Mouse (Mus musculus): ENCODE data around the gene Morc2a. TPM values are rescaled to one million over a fixed set of nuclear protein-coding genes. Genes with fewer than 3 reads are reported as not detected.
"Not testable (repeated sequence)": the region's sequence is repeated elsewhere in the genome, so short reads cannot be mapped to it uniquely, and the experiment has no call there.

Morc2a gene
- 30.0 and 32.5 TPM in 2 replicates for polyA plus RNA-seq (2014; fragmentation: Nextera tagmentation; extraction: Ambion mirVana)

DNA sequence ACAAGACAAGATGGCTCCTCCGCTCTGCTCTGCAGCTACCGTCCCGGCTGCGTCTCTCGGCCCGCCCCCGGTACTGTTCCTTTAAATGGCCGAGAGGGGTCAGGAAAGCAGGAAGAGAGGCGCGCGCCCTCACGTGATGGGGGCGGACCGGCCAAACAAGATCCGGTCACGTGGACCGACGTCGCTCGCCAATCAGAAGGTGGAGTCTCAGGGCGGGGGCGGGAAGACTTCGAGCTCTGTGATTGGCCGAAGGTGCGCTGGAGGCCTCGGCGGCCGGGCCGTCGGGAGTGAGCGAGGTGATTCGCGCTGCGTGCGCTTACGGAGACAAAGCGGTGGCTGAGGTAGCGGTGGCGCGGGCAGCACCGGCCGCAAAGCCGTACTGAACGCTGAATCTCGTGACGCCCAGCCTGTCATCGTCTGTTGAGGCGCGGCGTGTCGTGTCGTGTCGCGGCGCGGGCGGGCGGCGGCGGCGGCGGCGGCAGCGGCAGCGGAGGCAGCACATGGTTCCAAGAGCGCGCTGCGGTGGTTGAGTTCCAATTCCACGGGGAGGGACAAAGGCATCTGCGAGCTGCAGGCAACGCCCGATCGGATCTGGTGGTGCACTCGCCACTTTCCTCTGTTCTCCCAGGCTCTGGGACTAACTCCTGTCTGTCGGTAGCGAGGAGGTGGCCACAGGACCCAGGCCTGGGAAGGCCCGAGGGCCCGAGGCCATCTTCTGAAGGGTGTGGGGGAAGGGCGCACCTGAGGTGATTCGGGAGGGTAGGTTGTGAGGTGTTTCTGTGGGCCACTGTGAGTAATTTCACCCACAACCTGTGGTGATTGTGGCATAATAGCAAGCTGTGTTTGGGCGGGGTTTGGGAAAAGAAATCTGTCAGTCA lies at the start of gene Morc2a:
TSS of gene Morc2a (plus strand) at position 228 of the 878 bp plus-strand sequence.
- peak within 1 kb of the TSS; percentile 98 for H3K9ac ChIP-seq (ENCODE audit: low read length)
- DNase-seq (ENCODE audit: low spot score) (peak; percentile 96), ATAC-seq (ENCODE audit: insufficient number of reproducible peaks, low FRiP score, low TSS enrichment, low read depth) (peak; percentile 96)
- peaks cover 22% of the 10 kb centered on the region for H3K36me3 ChIP-seq (ENCODE audit: control insufficient read depth, insufficient read depth, low read length)
- peaks cover 14% of the 10 kb centered on the region; the same call in 1 of the 2 replicates for H3K9me3 ChIP-seq (ENCODE audit: control insufficient read depth, low read length)
- H3K27me3 ChIP-seq (ENCODE audit: control insufficient read depth, insufficient read depth, low read length) = no peaks in the 10 kb centered on the region
- H3K4me1 ChIP-seq (ENCODE audit: control insufficient read depth, insufficient read depth, low read length) = no peaks in the 10 kb centered on the region
- WGBS = 2% methylated on average over 81 of the region's 81 CpGs
- H3K4me2 ChIP-seq (ENCODE audit: low read depth, severe bottlenecking) = peak within 1 kb of the TSS; percentile 62
- peak within 1 kb of the TSS; percentile 79 for H3K27ac ChIP-seq (replicated peaks; ENCODE audit: low read depth, low read length)
- peak within 1 kb of the TSS; percentile 97 for H3K4me3 ChIP-seq (ENCODE audit: low read depth, low read length)

- not testable (repeated sequence) for ATAC-seq (ENCODE audit: insufficient number of reproducible peaks, low FRiP score, low TSS enrichment, low read depth); H3K27me3 ChIP-seq (ENCODE audit: control insufficient read depth, insufficient read depth, low read length); H3K9me3 ChIP-seq (ENCODE audit: control insufficient read depth, low read length); H3K9ac ChIP-seq (ENCODE audit: low read length); DNase-seq (ENCODE audit: low spot score); H3K27ac ChIP-seq (replicated peaks; ENCODE audit: low read depth, low read length); H3K36me3 ChIP-seq (ENCODE audit: control insufficient read depth, insufficient read depth, low read length); H3K4me1 ChIP-seq (ENCODE audit: control insufficient read depth, insufficient read depth, low read length); H3K4me3 ChIP-seq (ENCODE audit: low read depth, low read length); H3K4me2 ChIP-seq (ENCODE audit: low read depth, severe bottlenecking)
- WGBS = 72% methylated on average over 1 of the region's 1 CpGs
Measured at GRCm38 (mm10) chr11:3601966-3602365, 47.0 kb upstream of the Morc2a start.

- not testable (repeated sequence) for H3K9me3 ChIP-seq (ENCODE audit: control insufficient read depth, low read length); H3K9ac ChIP-seq (ENCODE audit: low read length); H3K27ac ChIP-seq (replicated peaks; ENCODE audit: low read depth, low read length); H3K4me1 ChIP-seq (ENCODE audit: control insufficient read depth, insufficient read depth, low read length); H3K4me3 ChIP-seq (ENCODE audit: low read depth, low read length); H3K4me2 ChIP-seq (ENCODE audit: low read depth, severe bottlenecking); DNase-seq (ENCODE audit: low spot score); H3K27me3 ChIP-seq (ENCODE audit: control insufficient read depth, insufficient read depth, low read length); ATAC-seq (ENCODE audit: insufficient number of reproducible peaks, low FRiP score, low TSS enrichment, low read depth); H3K36me3 ChIP-seq (ENCODE audit: control insufficient read depth, insufficient read depth, low read length)
- 63% methylated on average over 2 of the region's 2 CpGs for WGBS
Measured at GRCm38 (mm10) chr11:3602687-3603086, 46.3 kb upstream of the Morc2a start.

- Histone ChIP-seq H3K4me3 (ENCODE audit: low read depth, low read length) (no peak overlapping the region), H3K4me2 (ENCODE audit: low read depth, severe bottlenecking) (no peak overlapping the region), H3K9ac (ENCODE audit: low read length) (no peak overlapping the region), H3K27ac (replicated peaks; ENCODE audit: low read depth, low read length) (no peak overlapping the region), H3K27me3 (ENCODE audit: control insufficient read depth, insufficient read depth, low read length) (no peaks in the 10 kb centered on the region), H3K36me3 (ENCODE audit: control insufficient read depth, insufficient read depth, low read length) (no peaks in the 10 kb centered on the region), H3K9me3 (ENCODE audit: control insufficient read depth, low read length) (no peaks in the 10 kb centered on the region), H3K4me1 (ENCODE audit: control insufficient read depth, insufficient read depth, low read length) (no peaks in the 10 kb centered on the region)
- 88% methylated on average over 5 of the region's 5 CpGs for WGBS
- ATAC-seq (ENCODE audit: insufficient number of reproducible peaks, low FRiP score, low TSS enrichment, low read depth) (no peak), DNase-seq (ENCODE audit: low spot score) (no peak)
Measured at GRCm38 (mm10) chr11:3606456-3606855, 42.5 kb upstream of the Morc2a start.

DNA sequence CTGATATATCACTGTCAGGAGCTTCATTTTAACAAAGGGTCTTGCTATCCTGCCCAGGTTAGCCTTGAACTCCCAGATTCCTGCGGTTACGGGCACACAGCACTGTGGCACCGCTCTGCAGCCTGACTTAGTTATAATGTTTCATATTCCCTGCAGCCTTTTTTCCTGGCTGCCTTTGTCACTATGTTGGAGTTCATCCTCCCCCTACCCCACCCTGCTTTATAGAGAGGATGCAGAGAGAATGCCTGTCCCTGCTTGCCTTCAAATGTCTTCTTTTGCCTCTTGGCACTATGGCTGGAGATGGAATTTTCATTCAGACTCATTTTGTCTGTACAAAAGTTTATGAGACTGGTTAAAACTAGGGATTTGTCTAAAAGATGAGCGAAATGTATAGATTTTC lies 33.4 kb upstream of the Morc2a start:
- Histone ChIP-seq H3K4me3 (ENCODE audit: low read depth, low read length) (no peak overlapping the region), H3K9ac (ENCODE audit: low read length) (no peak overlapping the region), H3K27ac (replicated peaks; ENCODE audit: low read depth, low read length) (no peak overlapping the region), H3K36me3 (ENCODE audit: control insufficient read depth, insufficient read depth, low read length) (no peaks in the 10 kb centered on the region), H3K27me3 (ENCODE audit: control insufficient read depth, insufficient read depth, low read length) (no peaks in the 10 kb centered on the region), H3K4me1 (ENCODE audit: control insufficient read depth, insufficient read depth, low read length) (no peaks in the 10 kb centered on the region), H3K9me3 (ENCODE audit: control insufficient read depth, low read length) (no peaks in the 10 kb centered on the region), H3K4me2 (ENCODE audit: low read depth, severe bottlenecking) (no peak overlapping the region)
- ATAC-seq (ENCODE audit: insufficient number of reproducible peaks, low FRiP score, low TSS enrichment, low read depth) (no peak), DNase-seq (ENCODE audit: low spot score) (no peak)
- WGBS = 82% methylated on average over 4 of the region's 4 CpGs

GRCm38 (mm10) chr11:3622826-3623225 lies 26.2 kb upstream of the Morc2a start:
- ATAC-seq (ENCODE audit: insufficient number of reproducible peaks, low FRiP score, low TSS enrichment, low read depth) (no peak), DNase-seq (ENCODE audit: low spot score) (no peak)
- no peak overlapping the region for H3K9ac ChIP-seq (ENCODE audit: low read length)
- H3K36me3 ChIP-seq (ENCODE audit: control insufficient read depth, insufficient read depth, low read length) = no peaks in the 10 kb centered on the region
- 81% methylated on average over 5 of the region's 5 CpGs for WGBS
- H3K27ac ChIP-seq (replicated peaks; ENCODE audit: low read depth, low read length) = no peak overlapping the region
- H3K4me1 ChIP-seq (ENCODE audit: control insufficient read depth, insufficient read depth, low read length) = no peaks in the 10 kb centered on the region
- no peaks in the 10 kb centered on the region for H3K27me3 ChIP-seq (ENCODE audit: control insufficient read depth, insufficient read depth, low read length)
- H3K4me3 ChIP-seq (ENCODE audit: low read depth, low read length) = no peak overlapping the region
- peaks cover 2% of the 10 kb centered on the region; the same call in 1 of the 2 replicates for H3K9me3 ChIP-seq (ENCODE audit: control insufficient read depth, low read length)
- H3K4me2 ChIP-seq (ENCODE audit: low read depth, severe bottlenecking) = no peak overlapping the region

DNA sequence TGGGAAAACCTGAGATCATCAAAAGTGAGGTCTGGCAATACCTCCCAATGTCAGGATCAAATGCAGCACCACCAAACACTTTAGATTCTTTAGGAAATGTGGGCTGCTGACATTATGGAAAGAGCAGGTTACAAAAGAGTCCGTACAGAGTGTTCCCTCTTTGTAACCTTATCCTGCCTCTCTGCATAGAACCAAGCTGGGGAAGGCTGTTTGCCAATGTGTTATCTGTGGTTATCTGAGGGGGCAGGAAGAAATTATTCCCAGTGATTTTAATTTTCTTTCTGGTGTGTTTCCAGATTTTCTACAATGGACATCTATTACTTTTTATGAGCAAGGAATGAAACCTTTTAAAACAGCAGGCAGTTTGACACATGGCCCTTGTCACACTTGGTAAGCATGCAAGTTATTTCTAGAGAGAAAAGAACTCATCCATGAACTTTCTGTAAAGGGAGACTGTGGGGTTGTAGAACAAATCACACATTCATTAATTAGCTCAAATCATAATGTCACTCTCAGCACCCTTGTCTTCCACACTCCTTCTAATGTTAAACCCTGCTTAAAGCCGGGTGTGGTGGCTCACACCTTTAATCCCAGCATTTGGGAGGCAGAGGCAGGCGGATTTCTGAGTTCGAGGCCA lies 24.5 kb upstream of the Morc2a start:
- Histone ChIP-seq H3K4me3 (ENCODE audit: low read depth, low read length) (no peak overlapping the region), H3K9ac (ENCODE audit: low read length) (no peak overlapping the region), H3K4me1 (ENCODE audit: control insufficient read depth, insufficient read depth, low read length) (no peaks in the 10 kb centered on the region), H3K27ac (replicated peaks; ENCODE audit: low read depth, low read length) (no peak overlapping the region), H3K27me3 (ENCODE audit: control insufficient read depth, insufficient read depth, low read length) (peaks cover 2% of the 10 kb centered on the region; the same call in 1 of the 2 replicates), H3K4me2 (ENCODE audit: low read depth, severe bottlenecking) (no peak overlapping the region), H3K36me3 (ENCODE audit: control insufficient read depth, insufficient read depth, low read length) (no peaks in the 10 kb centered on the region), H3K9me3 (ENCODE audit: control insufficient read depth, low read length) (peaks cover 2% of the 10 kb centered on the region; the same call in 1 of the 2 replicates)
- DNase-seq (ENCODE audit: low spot score) (no peak), ATAC-seq (ENCODE audit: insufficient number of reproducible peaks, low FRiP score, low TSS enrichment, low read depth) (no peak)
- 83% methylated on average over 4 of the region's 4 CpGs for WGBS

- H3K9me3 ChIP-seq (ENCODE audit: control insufficient read depth, low read length) = peaks cover 2% of the 10 kb centered on the region; the same call in 1 of the 2 replicates
- 1% methylated on average over 31 of the region's 32 CpGs for WGBS
- ATAC-seq (ENCODE audit: insufficient number of reproducible peaks, low FRiP score, low TSS enrichment, low read depth) (no peak), DNase-seq (ENCODE audit: low spot score) (peak; percentile 48)
- H3K4me1 ChIP-seq (ENCODE audit: control insufficient read depth, insufficient read depth, low read length) = no peaks in the 10 kb centered on the region
- peak overlapping the region; percentile 37; the same call in 1 of the 2 replicates for H3K9ac ChIP-seq (ENCODE audit: low read length)
- peaks cover 2% of the 10 kb centered on the region; the same call in 1 of the 2 replicates for H3K27me3 ChIP-seq (ENCODE audit: control insufficient read depth, insufficient read depth, low read length)
- no peak overlapping the region for H3K27ac ChIP-seq (replicated peaks; ENCODE audit: low read depth, low read length)
- H3K36me3 ChIP-seq (ENCODE audit: control insufficient read depth, insufficient read depth, low read length) = no peaks in the 10 kb centered on the region
- H3K4me3 ChIP-seq (ENCODE audit: low read depth, low read length) = peak overlapping the region; percentile 33
- peak overlapping the region; percentile 80 for H3K4me2 ChIP-seq (ENCODE audit: low read depth, severe bottlenecking)
Measured at GRCm38 (mm10) chr11:3628999-3629491, 19.9 kb upstream of the Morc2a start.
